Mouse (Mus musculus) c-Kit-positive CD71-negative TER-119-negative erythroid progenitor cells, embryonic 14.5 days (primary cell): ENCODE results near the gene Shld2.
"Not testable (repeated sequence)": the region's sequence is repeated elsewhere in the genome, so short reads cannot be mapped to it uniquely, and the experiment has no call there.

Experiments used
- DNase-seq: peaks from one replicate; pipeline ENCODE4 v3.0.0-alpha.2; 2013; ENCODE audit warnings: low read depth

Shld2 gene

DNA sequence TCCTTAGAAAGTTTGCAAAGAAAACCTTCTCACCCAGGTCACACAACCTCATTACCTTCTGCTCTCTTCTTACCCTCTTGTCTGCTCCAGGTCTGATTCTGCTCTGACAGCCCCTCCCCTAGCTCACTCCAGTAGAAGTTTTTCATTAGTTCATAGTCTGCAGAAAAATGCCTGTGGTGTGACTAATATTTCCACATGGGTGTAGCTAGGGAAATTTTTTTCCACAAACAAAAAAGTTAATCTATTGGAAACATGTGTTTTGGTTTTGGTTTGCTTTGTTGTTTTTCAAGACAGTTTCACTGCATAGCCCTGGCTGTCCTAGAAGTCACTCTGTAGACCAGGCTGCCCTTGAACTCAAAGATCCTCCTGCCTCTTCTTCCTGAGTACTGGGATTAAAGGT, 7.8 kb upstream of the Shld2 start:
- DNase-seq = no peak

DNA sequence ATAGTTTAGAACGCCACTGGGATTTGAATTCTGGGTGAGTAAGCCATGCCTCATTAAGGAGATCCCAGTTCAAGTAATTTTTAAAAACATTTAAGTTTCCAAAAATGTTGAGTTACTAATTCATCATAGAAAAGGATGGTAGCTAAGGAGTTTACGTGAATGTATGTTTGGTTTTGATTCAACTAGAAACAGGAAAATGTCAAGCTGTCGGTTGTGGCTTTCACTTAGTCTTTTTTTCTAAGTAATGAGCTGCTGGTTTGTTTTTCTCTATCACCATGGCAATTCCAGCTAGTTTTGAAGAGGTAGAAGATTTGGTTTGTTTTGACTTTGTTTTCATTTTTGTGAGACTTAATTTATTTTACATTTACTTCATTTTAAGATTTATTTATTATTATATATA, 7.1 kb upstream of the Shld2 start:
- DNase-seq = no peak

DNA sequence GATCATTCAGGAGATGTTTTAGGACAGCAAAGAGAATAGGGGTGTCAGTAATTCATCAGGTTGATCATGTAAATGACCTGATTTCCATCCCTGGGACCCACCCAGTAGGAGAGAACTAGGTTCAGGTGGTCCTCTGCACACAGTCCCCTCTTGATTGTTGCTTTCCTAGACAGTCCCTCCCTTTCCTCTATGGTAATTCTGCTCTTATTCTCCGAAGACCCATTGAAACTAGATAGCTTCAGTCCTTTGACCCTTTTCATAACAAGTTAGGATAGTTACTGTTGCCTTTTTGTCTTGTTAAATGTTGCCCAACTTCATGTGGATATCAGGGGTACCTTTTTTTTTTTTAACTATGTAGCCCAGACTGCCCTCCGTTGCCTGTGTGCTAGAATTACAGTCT, 6.1 kb upstream of the Shld2 start:
- no peak for DNase-seq

GRCm38 (mm10) chr14:34314796-34315195, 4.5 kb upstream of the Shld2 start:
- DNase-seq = no peak

GRCm38 (mm10) chr14:34314383-34314782, 4.1 kb upstream of the Shld2 start:
- DNase-seq = not testable (repeated sequence)

- DNase-seq = no peak
Observed at GRCm38 (mm10) chr14:34313612-34314011, 3.3 kb upstream of the Shld2 start.

GRCm38 (mm10) chr14:34312339-34313048, 2.2 kb upstream of the Shld2 start:
- DNase-seq = no peak

DNA sequence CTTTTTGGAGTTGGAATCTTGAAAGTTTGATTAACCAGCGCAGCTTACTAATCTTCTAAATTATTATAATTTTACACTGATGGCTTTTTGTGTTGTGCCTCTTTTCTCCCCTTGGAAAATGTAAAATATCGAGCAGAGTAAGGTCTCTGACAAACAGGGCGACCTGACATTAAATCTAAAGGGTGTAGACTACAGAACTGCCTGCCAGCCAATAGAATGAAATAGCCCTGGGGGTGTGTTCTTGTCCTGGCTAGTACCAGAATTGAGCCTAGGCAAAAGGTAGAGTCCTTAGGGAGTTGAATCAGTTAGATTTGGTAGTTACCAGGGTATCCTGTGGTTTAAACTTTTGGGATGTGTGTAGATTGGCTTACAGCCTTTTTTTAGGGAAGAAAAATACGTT, 1.4 kb upstream of the Shld2 start:
- no peak for DNase-seq

DNA sequence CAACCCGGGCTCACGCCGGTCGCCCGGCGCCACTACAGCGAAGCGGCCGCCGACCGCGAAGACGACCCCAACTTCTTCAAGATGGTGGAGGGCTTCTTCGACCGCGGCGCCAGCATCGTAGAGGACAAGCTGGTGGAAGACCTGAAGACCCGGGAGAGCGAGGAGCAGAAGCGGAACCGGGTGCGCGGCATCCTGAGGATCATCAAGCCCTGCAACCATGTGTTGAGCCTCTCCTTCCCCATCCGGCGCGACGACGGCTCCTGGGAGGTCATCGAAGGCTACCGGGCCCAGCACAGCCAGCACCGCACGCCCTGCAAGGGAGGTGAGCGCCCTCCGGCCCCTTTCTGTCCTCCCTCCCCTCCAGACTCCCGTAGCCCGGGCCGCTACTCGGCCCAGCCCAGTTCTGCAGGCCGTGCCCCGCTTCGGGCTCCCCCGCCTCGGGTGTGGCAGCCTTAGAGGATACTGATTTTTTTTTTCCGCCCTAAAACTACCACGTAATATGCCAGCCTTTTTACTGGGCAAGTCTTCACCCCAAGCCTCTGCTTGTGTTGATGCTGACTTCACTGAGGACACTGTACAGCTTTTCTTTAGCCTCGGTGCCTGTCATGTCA, 833 bp upstream of the Shld2 start:
- no peak for DNase-seq

DNA sequence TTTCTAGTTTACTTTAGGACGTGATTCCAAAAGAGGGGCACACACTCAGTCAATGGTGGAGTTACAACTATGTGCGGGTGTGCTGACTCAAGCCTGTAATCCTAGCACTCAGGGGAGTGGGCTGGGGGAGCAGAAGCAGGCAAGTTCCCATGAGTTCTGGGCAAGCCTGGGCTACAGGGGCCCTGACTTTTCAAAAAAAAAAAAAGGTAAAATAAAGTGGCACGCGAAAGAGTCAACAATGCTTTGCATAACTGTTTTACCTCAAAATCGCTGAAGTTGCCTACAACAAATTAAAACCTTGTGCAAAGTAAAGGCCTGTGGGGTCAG, 423 bp downstream of the Shld2 start:
- DNase-seq = no peak

DNA sequence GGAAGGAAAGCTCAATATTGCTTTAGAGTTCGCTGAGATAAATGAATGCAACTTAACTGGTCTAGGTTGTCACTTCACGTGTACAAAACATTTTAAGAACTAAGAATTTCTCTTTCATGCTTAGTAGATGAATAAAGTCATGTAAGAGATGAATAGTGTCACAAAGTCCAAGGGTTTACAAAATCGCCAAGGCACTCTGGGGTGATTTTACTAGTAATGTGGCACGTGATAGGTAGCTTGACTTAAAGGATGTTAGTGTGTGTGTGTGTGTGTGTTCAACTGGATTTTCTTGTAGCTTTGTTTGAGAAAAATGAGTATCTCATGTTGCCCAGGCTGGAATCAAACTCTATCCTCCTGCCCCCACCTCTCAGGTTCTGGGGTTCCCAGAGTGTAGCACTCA, 1.0 kb downstream of the Shld2 start:
- no peak for DNase-seq

DNA sequence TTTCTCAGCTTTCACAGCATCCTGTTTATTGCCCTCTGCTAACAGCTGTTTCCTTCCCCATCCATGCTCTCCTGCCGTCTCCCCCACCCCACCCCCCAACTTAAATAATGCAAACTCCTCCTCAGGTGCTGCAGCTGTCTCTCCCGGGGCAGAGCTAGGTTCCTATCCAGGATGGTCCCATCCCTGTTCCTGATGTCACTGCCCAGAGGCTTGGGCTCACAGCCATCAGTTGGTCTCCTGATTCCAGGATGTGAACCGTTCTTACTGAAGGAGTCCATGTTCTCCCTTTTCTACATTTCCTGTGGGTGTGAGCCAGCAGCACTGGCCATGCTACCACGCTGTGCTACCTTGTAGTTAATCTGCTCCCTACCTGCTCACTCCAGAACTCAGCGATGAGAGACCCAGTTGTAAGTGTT, 7.0 kb downstream of the Shld2 start:
- no peak for DNase-seq

DNA sequence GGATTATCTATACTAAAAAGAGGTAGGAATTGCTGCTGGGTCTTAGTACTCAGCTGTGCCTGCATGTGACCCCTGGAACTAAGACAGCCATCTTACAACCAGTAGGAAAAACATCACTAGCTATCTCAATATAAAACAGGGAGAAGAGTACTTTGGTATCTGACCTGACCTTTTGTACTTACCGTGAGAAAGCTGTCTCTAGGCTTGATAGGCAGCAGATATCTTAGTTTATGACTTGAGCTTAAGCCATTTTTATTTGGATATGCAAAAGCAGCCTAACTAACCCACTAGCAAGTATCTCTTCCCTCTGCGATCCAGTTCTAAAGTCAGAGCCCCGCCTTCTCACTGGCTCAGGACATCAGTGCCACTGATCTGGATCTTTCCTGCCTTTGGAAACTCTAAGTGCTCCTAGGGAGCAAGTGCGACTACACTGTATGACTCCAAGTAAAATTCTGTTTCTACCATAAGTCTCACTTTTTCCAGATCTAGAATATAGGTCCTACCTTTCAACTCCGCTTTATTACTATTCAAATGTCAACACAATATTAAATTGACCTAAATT, 7.5 kb downstream of the Shld2 start:
- DNase-seq = no peak

DNA sequence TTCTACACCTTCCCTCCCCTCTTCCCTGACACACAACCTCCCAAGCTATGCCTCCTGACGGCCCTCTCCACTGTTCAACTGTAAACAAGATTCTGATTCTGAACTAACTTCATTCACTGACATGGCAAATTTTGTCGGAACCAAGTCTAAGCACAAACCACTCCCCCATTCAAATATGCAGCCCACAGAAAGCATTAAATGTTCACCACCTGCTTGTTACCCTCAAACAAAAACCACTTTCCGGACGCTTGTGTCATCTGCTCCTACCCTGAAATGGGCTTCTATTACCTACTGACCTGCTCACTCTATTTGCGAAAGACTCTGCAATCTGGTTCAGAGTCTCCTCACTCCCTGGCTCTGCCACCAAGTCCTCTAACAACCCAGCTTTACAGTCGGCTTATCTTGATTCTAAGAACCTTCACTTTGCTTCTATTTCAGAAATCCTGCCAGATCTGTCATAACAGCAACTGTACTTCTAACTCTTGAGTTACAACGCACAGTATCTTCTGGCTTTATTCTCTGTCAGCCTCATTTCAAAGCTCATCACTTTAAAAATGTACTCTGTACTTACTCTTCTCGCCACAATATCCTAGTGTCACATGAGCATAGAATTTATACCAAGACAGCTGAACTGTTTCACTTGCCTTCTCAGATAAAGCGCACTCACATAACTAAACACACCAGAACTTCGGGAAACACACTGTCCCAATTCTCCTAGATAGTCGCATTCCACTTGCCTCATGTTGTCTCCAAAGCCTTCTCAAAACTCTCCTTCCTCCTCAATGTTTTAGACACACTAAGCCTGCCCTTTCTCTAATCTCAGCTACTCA, 11.2 kb downstream of the Shld2 start:
- DNase-seq = no peak

GRCm38 (mm10) chr14:34297634-34298033, 12.7 kb downstream of the Shld2 start:
- DNase-seq = no peak

- no peak for DNase-seq
Observed at GRCm38 (mm10) chr14:34297038-34297437, 13.3 kb downstream of the Shld2 start.

DNA sequence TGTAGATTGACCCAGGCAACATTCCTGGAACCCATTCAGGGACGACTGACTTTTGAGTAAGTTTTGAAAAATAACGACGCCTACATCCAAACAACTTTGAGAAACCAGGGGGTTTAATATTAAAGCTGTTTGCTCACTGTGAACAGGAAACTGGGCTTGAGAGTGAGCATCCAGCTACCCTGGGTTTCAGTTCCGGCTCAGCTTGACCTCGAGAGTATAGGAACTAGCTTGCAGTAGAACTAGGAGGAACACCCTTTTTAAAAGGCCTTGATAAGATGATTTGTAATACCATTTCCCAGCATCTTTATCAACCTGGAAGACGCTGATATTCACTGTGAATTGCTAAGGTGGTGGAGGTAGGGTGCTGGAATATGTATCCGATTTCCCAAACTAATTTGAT, 13.9 kb downstream of the Shld2 start:
- no peak for DNase-seq

- no peak for DNase-seq
Observed at GRCm38 (mm10) chr14:34293641-34294040, 16.7 kb downstream of the Shld2 start.

- DNase-seq = no peak
Observed at GRCm38 (mm10) chr14:34290229-34290628, 20.1 kb downstream of the Shld2 start.

DNA sequence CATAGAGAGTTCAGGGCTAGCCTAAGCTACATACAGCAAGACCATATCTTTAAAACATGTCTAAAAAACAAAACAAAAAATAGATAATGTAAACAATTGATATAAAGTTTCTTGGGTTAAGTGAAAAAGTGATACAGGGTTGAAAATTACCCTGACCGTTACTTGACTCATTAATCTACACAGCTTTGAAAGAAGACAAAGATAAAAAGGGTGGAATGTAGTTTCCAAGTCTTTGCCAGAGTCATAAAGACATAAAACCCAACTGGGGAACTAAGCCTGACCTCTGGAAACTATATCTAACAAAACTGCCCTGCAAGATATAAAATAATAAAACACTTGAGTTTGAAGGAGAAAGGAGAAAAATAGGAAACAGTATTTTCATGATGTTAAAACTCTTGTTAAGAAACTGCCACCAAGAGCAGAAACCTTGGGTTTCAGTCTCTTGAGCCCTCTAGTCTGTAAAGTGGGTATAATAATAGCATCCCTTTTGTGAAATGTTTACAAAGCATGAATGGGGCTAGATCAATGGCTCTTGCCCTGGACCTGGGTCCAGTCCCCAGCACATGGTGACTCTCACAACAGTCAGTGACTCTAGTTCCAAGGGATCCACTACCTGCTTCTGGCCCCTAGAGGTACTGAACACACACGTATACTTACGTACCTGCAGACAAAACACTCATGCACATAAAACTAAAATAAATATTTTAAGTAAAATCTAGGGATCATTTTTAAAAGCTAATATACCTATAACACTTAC, 20.9 kb downstream of the Shld2 start:
- no peak for DNase-seq

DNA sequence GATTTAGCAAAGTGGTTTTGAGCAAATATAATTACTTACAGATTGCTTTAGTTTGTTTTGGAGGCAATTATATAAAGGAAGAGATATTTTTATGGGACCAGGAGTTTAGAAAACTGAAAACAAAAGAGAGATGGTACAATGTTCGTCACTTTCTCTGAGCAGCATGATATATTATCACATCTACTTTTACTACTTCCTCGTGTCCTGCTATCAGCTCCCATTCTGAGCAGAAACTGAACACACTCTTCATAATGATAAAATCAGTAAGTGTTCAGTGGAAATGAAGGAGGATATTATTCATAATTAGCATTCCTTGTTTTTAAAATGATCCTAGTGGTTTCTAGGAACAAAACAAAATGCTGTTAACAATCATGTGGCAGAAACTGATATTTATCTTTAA, 21.9 kb downstream of the Shld2 start:
- no peak for DNase-seq

GRCm38 (mm10) chr14:34281736-34282269, 28.5 kb downstream of the Shld2 start:
- DNase-seq = no peak
